Mouse (Mus musculus): ENCODE measurements around the gene Pilrb1. TPM values are rescaled to one million over a fixed set of nuclear protein-coding genes. Genes with fewer than 3 reads are reported as not detected.
A peak's percentile ranks its signal among the peaks of the same experiment; 100 is the strongest.

The Pilrb1 gene
- polyA plus RNA-seq, 1 experiment from 2014 or later, result 0.26 TPM

DNA sequence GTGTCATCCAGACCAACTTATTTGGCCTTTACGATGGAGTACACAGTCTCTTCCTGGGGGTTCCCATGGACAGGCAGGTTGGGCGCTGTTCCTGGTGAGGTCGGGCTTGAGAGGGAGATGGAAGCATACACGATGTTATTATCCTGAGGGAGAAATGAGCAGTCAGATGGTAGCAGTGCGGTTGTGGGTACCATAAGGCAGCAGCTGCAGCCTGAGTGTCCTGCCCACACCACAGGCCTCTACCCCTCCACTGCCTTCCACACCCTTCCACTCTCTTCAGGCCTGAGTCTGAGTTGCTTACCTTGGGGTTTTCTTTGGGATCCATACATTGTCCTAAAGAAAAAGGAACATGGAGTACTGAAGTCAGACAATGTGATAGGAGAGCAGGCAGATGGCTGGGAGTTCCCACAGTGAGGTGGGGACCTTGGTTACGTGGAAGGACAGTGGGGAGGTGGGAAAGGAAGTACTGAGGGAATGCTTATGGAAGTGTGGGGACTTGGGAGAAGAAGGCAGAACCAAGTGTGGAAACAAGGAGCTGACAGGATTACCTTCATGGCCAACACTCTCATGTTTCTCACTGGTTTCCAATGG lies 34.4 kb downstream of the Pilrb1 start:
- WGBS, result 87% methylated on average over 6 of the region's 6 CpGs
- no peaks in the 10 kb centered on the region for H3K36me3 ChIP-seq

DNA sequence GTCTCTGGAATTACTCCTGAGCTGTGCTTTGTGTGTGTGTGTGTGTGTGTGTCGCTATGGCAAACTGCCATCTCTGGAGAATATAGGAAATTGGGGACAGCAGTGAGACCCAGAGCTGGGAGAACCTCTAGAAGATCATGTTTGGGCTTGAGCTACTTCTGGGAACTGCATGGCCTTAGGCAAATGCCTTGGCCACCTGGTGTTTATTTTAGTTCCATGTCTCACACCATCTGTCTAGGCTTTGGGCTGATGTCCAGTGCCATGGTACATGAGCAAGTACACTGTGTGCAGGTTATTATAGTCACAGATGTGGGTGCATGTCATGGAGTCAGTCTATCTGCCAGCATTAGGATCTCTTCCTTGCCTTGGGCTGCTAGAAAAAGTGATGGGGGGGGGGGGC lies 35.3 kb downstream of the Pilrb1 start:
- Histone ChIP-seq H3K27me3 (ENCODE audit: insufficient read depth, poor library complexity, severe bottlenecking) (no peaks in the 10 kb centered on the region), H3K4me3 (no peak overlapping the region), H3K9me3 (no peaks in the 10 kb centered on the region), H3K36me3 (no peaks in the 10 kb centered on the region), H3K27ac (no peak overlapping the region), H3K4me1 (no peaks in the 10 kb centered on the region; the same call in 1 of the 2 replicates)
- no peak for DNase-seq (ENCODE audit: low spot score)
- WGBS, result 88% methylated on average over 1 of the region's 1 CpGs

More for the DNA sequence above, 34.4 kb downstream of the Pilrb1 start:
- no peak overlapping the region for H3K4me3 ChIP-seq
- no peaks in the 10 kb centered on the region for H3K9me3 ChIP-seq
- no peak for DNase-seq (ENCODE audit: low spot score)
- H3K27ac ChIP-seq, result no peak overlapping the region
- H3K4me1 ChIP-seq, result no peaks in the 10 kb centered on the region
- H3K27me3 ChIP-seq (ENCODE audit: insufficient read depth, poor library complexity, severe bottlenecking), result no peaks in the 10 kb centered on the region

DNA sequence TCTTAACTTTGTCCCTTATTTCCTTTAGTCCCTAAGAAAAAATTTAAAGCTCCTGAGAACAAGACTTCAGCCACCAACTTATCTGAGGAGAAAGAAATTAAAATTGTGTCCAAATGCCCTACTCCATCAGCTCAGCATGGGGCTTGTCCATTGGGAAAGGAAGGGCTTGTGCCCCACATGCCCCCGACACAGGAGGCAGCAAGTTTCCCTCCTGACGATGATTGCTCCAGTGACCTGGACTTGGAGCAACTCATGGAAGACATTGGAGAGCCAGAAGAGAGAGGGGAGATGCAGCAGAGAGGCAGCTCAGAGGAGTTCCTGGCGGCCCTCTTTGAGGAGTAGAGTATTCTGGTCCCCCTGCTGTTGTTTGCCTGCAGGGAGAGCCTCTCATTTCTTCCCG lies 35.8 kb downstream of the Pilrb1 start:
- H3K9me3 ChIP-seq, result no peaks in the 10 kb centered on the region
- no peaks in the 10 kb centered on the region for H3K27me3 ChIP-seq (ENCODE audit: insufficient read depth, poor library complexity, severe bottlenecking)
- DNase-seq (ENCODE audit: low spot score), result no peak
- no peak overlapping the region for H3K27ac ChIP-seq
- H3K4me1 ChIP-seq, result peaks cover 3% of the 10 kb centered on the region; the same call in 1 of the 2 replicates
- no peaks in the 10 kb centered on the region for H3K36me3 ChIP-seq
- WGBS, result 62% methylated on average over 4 of the region's 4 CpGs
- no peak overlapping the region for H3K4me3 ChIP-seq

DNA sequence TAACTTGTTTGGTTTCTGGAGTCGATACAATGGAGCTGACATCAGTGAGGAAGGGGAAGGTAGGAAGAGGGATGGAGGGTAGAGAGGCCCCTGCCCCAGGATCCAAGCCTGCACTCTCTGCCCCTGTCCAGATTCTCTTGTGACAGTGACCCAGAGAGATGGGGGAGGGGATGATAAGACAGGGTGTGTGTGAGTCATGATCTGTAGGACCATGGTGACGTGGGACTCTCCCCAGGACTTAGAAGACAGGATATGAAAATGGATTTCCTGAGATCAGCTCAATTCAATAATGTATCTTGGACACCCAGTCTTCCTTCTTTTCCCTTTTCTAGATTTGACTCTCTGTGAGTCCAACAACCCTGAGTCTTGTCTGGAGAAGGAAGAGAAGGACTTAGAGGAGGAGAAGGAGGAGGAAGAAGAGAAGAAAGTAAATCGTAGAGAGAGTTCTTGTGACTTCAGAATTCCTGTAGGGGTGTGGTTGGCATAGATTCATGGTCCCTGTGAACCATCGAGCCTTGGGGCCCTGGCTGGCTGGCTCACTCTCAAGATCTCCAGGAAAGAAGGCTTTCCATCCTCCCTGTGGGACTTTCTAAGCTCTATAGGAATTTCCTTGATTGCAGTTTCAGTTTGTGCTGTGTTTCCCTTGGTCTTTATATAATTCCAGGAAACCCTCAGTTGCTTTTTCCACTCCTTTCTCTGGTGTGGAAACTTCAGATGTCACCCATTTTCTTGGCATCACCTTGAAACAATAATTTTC lies 40.3 kb downstream of the Pilrb1 start:
- H3K27me3 ChIP-seq (ENCODE audit: insufficient read depth, poor library complexity, severe bottlenecking), result no peaks in the 10 kb centered on the region
- no peaks in the 10 kb centered on the region for H3K36me3 ChIP-seq
- H3K27ac ChIP-seq, result 0 out of 2 replicates have a peak overlapping the region, but pooled peaks have one; percentile 22
- H3K4me3 ChIP-seq, result no peak overlapping the region
- no peak for DNase-seq (ENCODE audit: low spot score)
- WGBS, result 55% methylated on average over 4 of the region's 4 CpGs
- peaks cover 3% of the 10 kb centered on the region; the same call in 1 of the 2 replicates for H3K4me1 ChIP-seq
- no peaks in the 10 kb centered on the region for H3K9me3 ChIP-seq

DNA sequence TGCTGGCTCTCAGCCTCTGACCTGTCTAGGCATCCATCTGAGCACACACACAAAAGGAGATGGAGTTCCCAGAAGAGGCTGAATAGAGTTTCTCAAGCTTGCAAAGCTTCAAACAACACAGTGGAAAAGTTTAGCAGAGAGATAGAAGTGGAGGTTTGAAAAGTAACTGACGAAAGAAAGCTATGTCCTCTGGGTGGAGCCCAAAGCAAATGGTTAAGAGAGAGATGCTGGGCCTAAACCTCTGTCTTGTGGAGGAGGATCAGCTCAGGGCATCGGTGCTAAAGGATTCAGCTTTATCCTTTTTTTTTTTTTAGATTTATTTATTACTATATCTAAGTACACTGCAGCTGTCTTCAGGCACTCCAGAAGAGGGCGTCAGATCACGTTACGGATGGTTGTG lies 49.6 kb downstream of the Pilrb1 start:
- WGBS, result 84% methylated on average over 5 of the region's 5 CpGs
- Histone ChIP-seq H3K9me3 (no peaks in the 10 kb centered on the region), H3K4me3 (no peak overlapping the region), H3K27me3 (ENCODE audit: insufficient read depth, poor library complexity, severe bottlenecking) (no peaks in the 10 kb centered on the region), H3K27ac (no peak overlapping the region), H3K4me1 (no peaks in the 10 kb centered on the region), H3K36me3 (no peaks in the 10 kb centered on the region)
- no peak for DNase-seq (ENCODE audit: low spot score)

DNA sequence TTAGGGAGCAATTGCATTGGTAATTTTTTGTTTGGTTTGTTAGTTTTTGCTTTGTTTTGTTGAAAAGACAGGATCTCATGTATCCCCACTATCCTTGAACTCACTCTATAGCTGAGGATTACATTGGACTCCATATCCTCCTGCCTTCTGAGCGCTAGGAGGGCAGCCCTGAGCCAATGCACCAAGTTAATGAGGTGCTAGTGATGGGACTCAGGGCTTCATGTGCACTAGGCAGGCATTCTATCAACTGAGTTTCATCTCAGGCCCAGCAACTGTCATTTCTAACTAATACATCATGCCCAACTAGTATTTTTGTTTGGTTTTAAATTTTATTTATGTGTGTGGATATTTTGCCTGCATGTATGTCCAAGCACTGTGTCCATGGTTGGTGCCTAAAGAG lies 51.7 kb downstream of the Pilrb1 start:
- H3K27me3 ChIP-seq (ENCODE audit: insufficient read depth, poor library complexity, severe bottlenecking), result no peaks in the 10 kb centered on the region
- no peaks in the 10 kb centered on the region for H3K9me3 ChIP-seq
- H3K36me3 ChIP-seq, result no peaks in the 10 kb centered on the region
- no peak for DNase-seq (ENCODE audit: low spot score)
- no peaks in the 10 kb centered on the region for H3K4me1 ChIP-seq
- no peak overlapping the region for H3K27ac ChIP-seq
- WGBS, result 50% methylated on average over 1 of the region's 1 CpGs
- H3K4me3 ChIP-seq, result no peak overlapping the region

Other genes with a start within 250 kb of the Pilrb1 start
- gene Pcolce, start 244.3 kb downstream of the Pilrb1 start, polyA plus RNA-seq (2016; fragmentation: Nextera tagmentation; extraction: Ambion mirVana), result 114 and 137 TPM in 2 replicates
- gene Fbxo24, start 229.1 kb downstream of the Pilrb1 start, polyA plus RNA-seq (2016; fragmentation: Nextera tagmentation; extraction: Ambion mirVana), result 0.28 and 0.31 TPM in 2 replicates
- 23.3 and 23.7 TPM in 2 replicates for gene Lrch4, start 229.0 kb downstream of the Pilrb1 start, polyA plus RNA-seq (2016; fragmentation: Nextera tagmentation; extraction: Ambion mirVana)
- gene Gm20605, start 228.9 kb downstream of the Pilrb1 start, polyA plus RNA-seq (2016; fragmentation: Nextera tagmentation; extraction: Ambion mirVana), result 7.7 and 9.8 TPM in 2 replicates
- 4.8 and 6.4 TPM in 2 replicates for gene Sap25, start 216.8 kb downstream of the Pilrb1 start, polyA plus RNA-seq (2016; fragmentation: Nextera tagmentation; extraction: Ambion mirVana)
- 0.60 and 0.74 TPM in 2 replicates for gene Irs3, start 212.4 kb downstream of the Pilrb1 start, polyA plus RNA-seq (2016; fragmentation: Nextera tagmentation; extraction: Ambion mirVana)
- gene Agfg2, start 173.4 kb downstream of the Pilrb1 start, polyA plus RNA-seq (2016; fragmentation: Nextera tagmentation; extraction: Ambion mirVana), result 31.9 and 34.0 TPM in 2 replicates
- gene Nyap1, start 116.5 kb downstream of the Pilrb1 start, polyA plus RNA-seq (2016; fragmentation: Nextera tagmentation; extraction: Ambion mirVana), result 1.4 TPM in 2 replicates
- gene Tsc22d4, start 112.4 kb downstream of the Pilrb1 start, polyA plus RNA-seq (2016; fragmentation: Nextera tagmentation; extraction: Ambion mirVana), result 147 and 165 TPM in 2 replicates
- gene Ppp1r35, start 79.3 kb downstream of the Pilrb1 start, polyA plus RNA-seq (2016; fragmentation: Nextera tagmentation; extraction: Ambion mirVana), result 31.3 and 49.2 TPM in 2 replicates
- 7.1 and 10.4 TPM in 2 replicates for gene Mepce, start 70.5 kb downstream of the Pilrb1 start, polyA plus RNA-seq (2016; fragmentation: Nextera tagmentation; extraction: Ambion mirVana)
- gene Zcwpw1, start 70.3 kb downstream of the Pilrb1 start, polyA plus RNA-seq (2016; fragmentation: Nextera tagmentation; extraction: Ambion mirVana), result 10.0 and 12.5 TPM in 2 replicates
- 1.3 and 2.0 TPM in 2 replicates for gene Pilra, start 21.8 kb downstream of the Pilrb1 start, polyA plus RNA-seq (2016; fragmentation: Nextera tagmentation; extraction: Ambion mirVana)
- gene Pilrb2, start 13.7 kb upstream of the Pilrb1 start, polyA plus RNA-seq (2016; fragmentation: Nextera tagmentation; extraction: Ambion mirVana), result 0.64 and 1.0 TPM in 2 replicates
- 0.14 TPM in 1 of 2 replicates, not detected in the other for gene Cyp3a13, start 63.5 kb upstream of the Pilrb1 start, polyA plus RNA-seq (2016; fragmentation: Nextera tagmentation; extraction: Ambion mirVana)
- gene Gjc3, start 105.0 kb upstream of the Pilrb1 start, polyA plus RNA-seq (2016; fragmentation: Nextera tagmentation; extraction: Ambion mirVana), result not detected in 2 replicates
- not detected in 2 replicates for gene Azgp1, start 123.4 kb upstream of the Pilrb1 start, polyA plus RNA-seq (2016; fragmentation: Nextera tagmentation; extraction: Ambion mirVana)
- not detected in 2 replicates for gene Smok3a, start 163.2 kb upstream of the Pilrb1 start, polyA plus RNA-seq (2016; fragmentation: Nextera tagmentation; extraction: Ambion mirVana)
- not detected in 2 replicates for gene Smok3b, start 163.3 kb upstream of the Pilrb1 start, polyA plus RNA-seq (2016; fragmentation: Nextera tagmentation; extraction: Ambion mirVana)
- gene Smok3c, start 195.1 kb upstream of the Pilrb1 start, polyA plus RNA-seq (2016; fragmentation: Nextera tagmentation; extraction: Ambion mirVana), result not detected in 2 replicates
- gene Zkscan1, start 227.0 kb upstream of the Pilrb1 start, polyA plus RNA-seq (2016; fragmentation: Nextera tagmentation; extraction: Ambion mirVana), result 15.6 and 15.8 TPM in 2 replicates